Comparison of ENCODE assay signal across 9 mouse cellular contexts in genomic region chr10:122886916-122887527, GRCm38 (mm10).
DNase-seq lines count a peak whose midpoint lies in the region; ATAC-seq and TF ChIP-seq lines count a peak whose summit lies in the region.
"Had no signal": no experiment of that assay in that cellular context is flagged by ENCODE, and none has a peak within 500 bp of the region (broad histone marks: within the 10 kb centered on the region; RNA-seq: fewer than 3 reads in every experiment).

No protein-coding gene starts in this region.

- H3K4me2 ChIP-seq in midbrain, embryonic 12.5 days (replicated peaks) = peak overlapping the region; percentile 46

- DNase-seq in heart, embryonic 10.5 days (ENCODE audit: low spot score) = no peak
- no peak for DNase-seq in heart, adult 11 months
- peak; percentile 21 for DNase-seq in hindbrain, embryonic 10.5 days (ENCODE audit: low spot score)
- no peak for DNase-seq in spleen, postnatal 14 days (ENCODE audit: low spot score in 2 of 2)
- no peak for DNase-seq in cerebellum, adult 8-10 months
- DNase-seq in layer of hippocampus, adult 9-10 months (ENCODE audit: low spot score) = no peak

- no peak; the same call in 1 of the 2 replicates for ATAC-seq in midbrain, embryonic 12.5 days (ENCODE audit: low FRiP score, low read depth)

- TF ChIP-seq CTCF in cortical plate, adult 2 months (IDR thresholded peaks at IDR 0.05; ENCODE audit: extremely low read depth, insufficient read depth, low read length) = no peak

- H3K27ac ChIP-seq in heart, embryonic 10.5 days = peak overlapping the region; percentile 76
- 0 out of 2 replicates have a peak overlapping the region, but pooled peaks have one; percentile 95 for H3K27ac ChIP-seq in cortical plate, adult 2 months (ENCODE audit: insufficient read depth, low read length)
- peak overlapping the region; percentile 88 for H3K27ac ChIP-seq in hindbrain, embryonic 10.5 days
- H3K27ac ChIP-seq in midbrain, embryonic 12.5 days (replicated peaks) = peak overlapping the region; percentile 96
- H3K27ac ChIP-seq: macrophage had no signal

- TF ChIP-seq POLR2A in cortical plate, adult 2 months (IDR thresholded peaks at IDR 0.05; ENCODE audit: extremely low read depth, insufficient read depth, low read length) = no peak

- 0 out of 2 replicates have a peak overlapping the region, but pooled peaks have one; percentile 58 for H3K9ac ChIP-seq in midbrain, embryonic 12.5 days (replicated peaks)

- 70% methylated on average over 14 of the region's 14 CpGs for WGBS in heart, embryonic 10.5 days
- 42% methylated on average over 14 of the region's 14 CpGs for WGBS in hindbrain, embryonic 10.5 days
- WGBS in midbrain, embryonic 12.5 days = 35% methylated on average over 14 of the region's 14 CpGs

- peaks cover 57% of the 10 kb centered on the region for H3K4me1 ChIP-seq in heart, embryonic 10.5 days
- peaks cover 12% of the 10 kb centered on the region for H3K4me1 ChIP-seq in cortical plate, adult 2 months (ENCODE audit: control insufficient read depth, insufficient read depth, low read length)
- H3K4me1 ChIP-seq in hindbrain, embryonic 10.5 days (replicated peaks) = peaks cover 65% of the 10 kb centered on the region
- peaks cover 58% of the 10 kb centered on the region for H3K4me1 ChIP-seq in midbrain, embryonic 12.5 days

- no peaks in the 10 kb centered on the region for H3K9me3 ChIP-seq in heart, embryonic 10.5 days
- H3K9me3 ChIP-seq in hindbrain, embryonic 10.5 days = no peaks in the 10 kb centered on the region
- H3K9me3 ChIP-seq in midbrain, embryonic 12.5 days = no peaks in the 10 kb centered on the region

- peak overlapping the region; percentile 38; the same call in 1 of the 2 replicates for H3K4me3 ChIP-seq in heart, embryonic 10.5 days
- no peak overlapping the region for H3K4me3 ChIP-seq in cortical plate, adult 2 months (ENCODE audit: insufficient read depth, low read length)
- H3K4me3 ChIP-seq in hindbrain, embryonic 10.5 days = peak overlapping the region; percentile 35
- H3K4me3 ChIP-seq in midbrain, embryonic 12.5 days = no peak overlapping the region

- no peaks in the 10 kb centered on the region for H3K36me3 ChIP-seq in heart, embryonic 10.5 days
- no peaks in the 10 kb centered on the region for H3K36me3 ChIP-seq in hindbrain, embryonic 10.5 days
- H3K36me3 ChIP-seq in midbrain, embryonic 12.5 days = no peaks in the 10 kb centered on the region

- H3K27me3 ChIP-seq in heart, embryonic 10.5 days (ENCODE audit: insufficient read depth, poor library complexity, severe bottlenecking) = no peaks in the 10 kb centered on the region
- H3K27me3 ChIP-seq in hindbrain, embryonic 10.5 days (ENCODE audit: insufficient read depth, poor library complexity, severe bottlenecking) = no peaks in the 10 kb centered on the region
- H3K27me3 ChIP-seq in midbrain, embryonic 12.5 days = no peaks in the 10 kb centered on the region

Comparison
In these comparisons a context has a peak if more than half of its experiments do, and no peak if none do; other contexts are left out.
1. H3K4me3 ChIP-seq: peak in heart, embryonic 10.5 days (single experiment) and hindbrain, embryonic 10.5 days (single experiment); none in cortical plate, adult 2 months (single experiment) and midbrain, embryonic 12.5 days (single experiment).
2. Peak in every context shown above with its lines, with median percentiles within 50 percentile points of each other: H3K27ac ChIP-seq.